Mouse (Mus musculus): ENCODE measurements at regions not wholly inside any gene's neighbourhood (a gene's known extent, or its start where the extent isn't known, plus 50 kb on each side); places are given as distances from the start of the nearest gene placed in this dataset.

- Histone ChIP-seq H3K4me1 (replicated peaks; ENCODE audit: low read depth, low read length) (no peaks in the 10 kb centered on the region), H3K4me3 (replicated peaks; ENCODE audit: low read length) (no peak overlapping the region), H3K27me3 (ENCODE audit: insufficient read depth, low read length) (no peaks in the 10 kb centered on the region), H3K9me3 (ENCODE audit: low read length) (no peaks in the 10 kb centered on the region), H3K36me3 (ENCODE audit: insufficient read depth, low read length) (no peaks in the 10 kb centered on the region)
- TF ChIP-seq NANOG (IDR thresholded peaks at IDR 0.05; ENCODE audit: borderline replicate concordance, low read length) (no peak), POU5F1 (IDR thresholded peaks at IDR 0.05; ENCODE audit: borderline replicate concordance, low read length) (no peak)
Measured at GRCm38 (mm10) chr1:185572761-185573530, 118.3 kb downstream of the Slc30a10 start.

GRCm38 (mm10) chr1:185574978-185575377, 120.3 kb downstream of the Slc30a10 start:
- H3K27me3 ChIP-seq (ENCODE audit: insufficient read depth, low read length), result no peaks in the 10 kb centered on the region
- H3K4me3 ChIP-seq (replicated peaks; ENCODE audit: low read length), result no peak overlapping the region
- no peaks in the 10 kb centered on the region for H3K4me1 ChIP-seq (replicated peaks; ENCODE audit: low read depth, low read length)
- H3K36me3 ChIP-seq (ENCODE audit: insufficient read depth, low read length), result no peaks in the 10 kb centered on the region
- no peak for TF ChIP-seq POU5F1 (IDR thresholded peaks at IDR 0.05; ENCODE audit: borderline replicate concordance, low read length)
- TF ChIP-seq CTCF (conservative IDR thresholded peaks at IDR 0.05; ENCODE audit: low read length), result no peak
- no peak for TF ChIP-seq NANOG (IDR thresholded peaks at IDR 0.05; ENCODE audit: borderline replicate concordance, low read length)
- H3K9me3 ChIP-seq (ENCODE audit: low read length), result no peaks in the 10 kb centered on the region

- Histone ChIP-seq H3K27me3 (ENCODE audit: insufficient read depth, low read length) (no peaks in the 10 kb centered on the region), H3K4me3 (replicated peaks; ENCODE audit: low read length) (no peak overlapping the region), H3K9me3 (ENCODE audit: low read length) (no peaks in the 10 kb centered on the region), H3K36me3 (ENCODE audit: insufficient read depth, low read length) (no peaks in the 10 kb centered on the region), H3K4me1 (replicated peaks; ENCODE audit: low read depth, low read length) (no peaks in the 10 kb centered on the region)
- TF ChIP-seq CTCF (conservative IDR thresholded peaks at IDR 0.05; ENCODE audit: low read length) (no peak), NANOG (IDR thresholded peaks at IDR 0.05; ENCODE audit: borderline replicate concordance, low read length) (no peak), POU5F1 (IDR thresholded peaks at IDR 0.05; ENCODE audit: borderline replicate concordance, low read length) (no peak)
Measured at GRCm38 (mm10) chr1:185579824-185580223, 125.2 kb downstream of the Slc30a10 start.

GRCm38 (mm10) chr1:185585191-185585870, 130.7 kb downstream of the Slc30a10 start:
- H3K9me3 ChIP-seq (ENCODE audit: low read length), result no peaks in the 10 kb centered on the region
- H3K36me3 ChIP-seq (ENCODE audit: insufficient read depth, low read length), result no peaks in the 10 kb centered on the region
- no peak overlapping the region for H3K4me3 ChIP-seq (replicated peaks; ENCODE audit: low read length)
- H3K27me3 ChIP-seq (ENCODE audit: insufficient read depth, low read length), result no peaks in the 10 kb centered on the region
- TF ChIP-seq NANOG (IDR thresholded peaks at IDR 0.05; ENCODE audit: borderline replicate concordance, low read length), result no peak
- H3K4me1 ChIP-seq (replicated peaks; ENCODE audit: low read depth, low read length), result 0 out of 2 replicates have a peak, but pooled peaks cover 2% of the 10 kb centered on the region

GRCm38 (mm10) chr1:185587671-185588347, 133.2 kb downstream of the Slc30a10 start:
- Histone ChIP-seq H3K9me3 (ENCODE audit: low read length) (no peaks in the 10 kb centered on the region), H3K4me3 (replicated peaks; ENCODE audit: low read length) (no peak overlapping the region), H3K36me3 (ENCODE audit: insufficient read depth, low read length) (no peaks in the 10 kb centered on the region), H3K27me3 (ENCODE audit: insufficient read depth, low read length) (no peaks in the 10 kb centered on the region), H3K4me1 (replicated peaks; ENCODE audit: low read depth, low read length) (0 out of 2 replicates have a peak, but pooled peaks cover 2% of the 10 kb centered on the region)
- no peak for TF ChIP-seq POU5F1 (IDR thresholded peaks at IDR 0.05; ENCODE audit: borderline replicate concordance, low read length)
- no peak for TF ChIP-seq CTCF (conservative IDR thresholded peaks at IDR 0.05; ENCODE audit: low read length)

- no peaks in the 10 kb centered on the region for H3K9me3 ChIP-seq (ENCODE audit: low read length)
- TF ChIP-seq CTCF (conservative IDR thresholded peaks at IDR 0.05; ENCODE audit: low read length) (no peak), NANOG (IDR thresholded peaks at IDR 0.05; ENCODE audit: borderline replicate concordance, low read length) (no peak), POU5F1 (IDR thresholded peaks at IDR 0.05; ENCODE audit: borderline replicate concordance, low read length) (no peak)
- H3K4me3 ChIP-seq (replicated peaks; ENCODE audit: low read length), result no peak overlapping the region
- H3K4me1 ChIP-seq (replicated peaks; ENCODE audit: low read depth, low read length), result 0 out of 2 replicates have a peak, but pooled peaks cover 2% of the 10 kb centered on the region
- H3K36me3 ChIP-seq (ENCODE audit: insufficient read depth, low read length), result no peaks in the 10 kb centered on the region
- no peaks in the 10 kb centered on the region for H3K27me3 ChIP-seq (ENCODE audit: insufficient read depth, low read length)
Measured at GRCm38 (mm10) chr1:185588348-185588719, 133.7 kb downstream of the Slc30a10 start.

- Histone ChIP-seq H3K9me3 (ENCODE audit: low read length) (no peaks in the 10 kb centered on the region), H3K4me1 (replicated peaks; ENCODE audit: low read depth, low read length) (no peaks in the 10 kb centered on the region), H3K4me3 (replicated peaks; ENCODE audit: low read length) (no peak overlapping the region), H3K36me3 (ENCODE audit: insufficient read depth, low read length) (no peaks in the 10 kb centered on the region), H3K27me3 (ENCODE audit: insufficient read depth, low read length) (no peaks in the 10 kb centered on the region)
- TF ChIP-seq NANOG (IDR thresholded peaks at IDR 0.05; ENCODE audit: borderline replicate concordance, low read length) (no peak), CTCF (conservative IDR thresholded peaks at IDR 0.05; ENCODE audit: low read length) (no peak), POU5F1 (IDR thresholded peaks at IDR 0.05; ENCODE audit: borderline replicate concordance, low read length) (no peak)
Measured at GRCm38 (mm10) chr1:185596815-185597214, 142.2 kb downstream of the Slc30a10 start.

- H3K36me3 ChIP-seq (ENCODE audit: insufficient read depth, low read length), result no peaks in the 10 kb centered on the region
- TF ChIP-seq NANOG (IDR thresholded peaks at IDR 0.05; ENCODE audit: borderline replicate concordance, low read length) (no peak), POU5F1 (IDR thresholded peaks at IDR 0.05; ENCODE audit: borderline replicate concordance, low read length) (no peak)
Measured at GRCm38 (mm10) chr1:185598514-185598913, 143.9 kb downstream of the Slc30a10 start.

More at GRCm38 (mm10) chr1:185598514-185598913, 143.9 kb downstream of the Slc30a10 start:
- Histone ChIP-seq H3K27me3 (ENCODE audit: insufficient read depth, low read length) (no peaks in the 10 kb centered on the region), H3K4me3 (replicated peaks; ENCODE audit: low read length) (no peak overlapping the region), H3K9me3 (ENCODE audit: low read length) (no peaks in the 10 kb centered on the region), H3K4me1 (replicated peaks; ENCODE audit: low read depth, low read length) (no peaks in the 10 kb centered on the region)
